Mouse (Mus musculus) stomach, postnatal 0 days (tissue): Measurements from ENCODE around the gene Rinl.

ENCODE experiments used
- CTCF ChIP-seq: IDR thresholded peaks from 2 replicates; pipeline ENCODE4 v1.5.1; 2016; ENCODE audit warnings: antibody characterized with exemption, low read depth, mild to moderate bottlenecking, moderate library complexity
- EP300 ChIP-seq: optimal IDR thresholded peaks from 2 replicates; pipeline ENCODE3; 2016; ENCODE audit warnings: antibody characterized with exemption

DNA sequence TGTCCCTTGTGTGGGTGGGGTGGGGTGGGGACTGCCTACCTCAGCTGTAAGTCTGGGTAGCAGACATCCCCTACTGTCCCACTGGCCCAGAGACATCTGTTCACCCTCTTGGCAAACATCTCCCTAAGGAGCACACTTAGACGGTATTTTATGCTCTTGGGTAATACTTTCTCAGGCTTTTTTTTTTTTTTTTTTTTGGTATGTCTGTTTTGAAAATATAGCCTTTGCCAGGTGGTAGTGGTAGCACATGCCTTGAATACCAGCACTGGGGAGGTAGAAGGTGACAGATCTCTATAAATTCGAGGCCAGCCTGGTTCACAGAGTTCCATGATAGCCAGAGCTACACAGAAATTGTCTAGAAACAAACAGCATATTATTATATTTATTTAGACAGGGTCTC lies 35.2 kb downstream of the Rinl start:
- TF ChIP-seq CTCF, result no peak
- no peak for TF ChIP-seq EP300
